Mouse (Mus musculus) retina, postnatal 7 days (tissue): ENCODE measurements around the gene Nsun4.

ENCODE experiments used
- DNase-seq: peaks from one replicate; pipeline ENCODE4 v3.0.0-alpha.2; 2012; ENCODE audit warnings: low read depth, low spot score

Nsun4 gene

GRCm38 (mm10) chr4:116053399-116053961 is at the start of gene Nsun4:
TSS of gene Nsun4 (minus strand) at chr4:116053876.
- DNase-seq, result peak; percentile 83

GRCm38 (mm10) chr4:116100959-116101358 is 47.3 kb upstream of the Nsun4 start:
- DNase-seq, result no peak

- DNase-seq, result no peak
Measured at GRCm38 (mm10) chr4:116097211-116097610, 43.5 kb upstream of the Nsun4 start.

GRCm38 (mm10) chr4:116096291-116096690 is 42.6 kb upstream of the Nsun4 start:
- no peak for DNase-seq

GRCm38 (mm10) chr4:116088510-116089249 is 35.0 kb upstream of the Nsun4 start:
- DNase-seq, result no peak

GRCm38 (mm10) chr4:116077240-116078095 is 23.8 kb upstream of the Nsun4 start:
- DNase-seq, result no peak

GRCm38 (mm10) chr4:116076369-116077231 is 22.9 kb upstream of the Nsun4 start:
- no peak for DNase-seq

- DNase-seq, result no peak
Measured at GRCm38 (mm10) chr4:116075631-116076368, 22.1 kb upstream of the Nsun4 start.

- DNase-seq, result peak; percentile 96
Measured at GRCm38 (mm10) chr4:116074861-116075620, 21.4 kb upstream of the Nsun4 start, which contains the start of the genes Uqcrh and Lrrc41. TSS of gene Uqcrh (minus strand) at chr4:116075071. TSS of gene Lrrc41 (plus strand) at chr4:116075269.

GRCm38 (mm10) chr4:116074145-116074675 is 20.5 kb upstream of the Nsun4 start:
- DNase-seq, result no peak

GRCm38 (mm10) chr4:116073146-116073545 is 19.5 kb upstream of the Nsun4 start:
- no peak for DNase-seq

GRCm38 (mm10) chr4:116070116-116070515 is 16.4 kb upstream of the Nsun4 start:
- DNase-seq, result no peak

- no peak for DNase-seq
Measured at GRCm38 (mm10) chr4:116063855-116064254, 10.2 kb upstream of the Nsun4 start.

- no peak for DNase-seq
Measured at GRCm38 (mm10) chr4:116059012-116059726, 5.5 kb upstream of the Nsun4 start.

GRCm38 (mm10) chr4:116057559-116057958 is 3.9 kb upstream of the Nsun4 start:
- no peak for DNase-seq

- DNase-seq, result no peak
Measured at GRCm38 (mm10) chr4:116052526-116053293, 966 bp downstream of the Nsun4 start.

- DNase-seq, result no peak
Measured at GRCm38 (mm10) chr4:116049211-116049610, 4.5 kb downstream of the Nsun4 start.
